Mouse (Mus musculus) cerebellum, adult 2 months (tissue): Measurements from ENCODE around the gene Mkln1. TPM values are rescaled to one million over a fixed set of nuclear protein-coding genes. Genes with fewer than 3 reads are reported as not detected.

Source experiments
- DNase-seq, 2 experiments: peaks; one replicate each; pipeline ENCODE4 v3.0.0; 2021
- H3K27ac ChIP-seq: fragments of 200-500 bp; 2 replicates; pipeline ENCODE4 v1.5.1; 2012; ENCODE audit warnings: low read length, control low read depth, inconsistent platforms; ENCODE audit not compliant: insufficient read depth
- H3K27me3 ChIP-seq: fragments of 200-500 bp; 2 replicates; pipeline ENCODE4 v1.6.1; 2012; ENCODE audit warnings: inconsistent platforms, mild to moderate bottlenecking, low read length, moderate library complexity; ENCODE audit not compliant: control insufficient read depth, insufficient read depth
- H3K4me1 ChIP-seq: fragments of 200-500 bp; 2 replicates; pipeline ENCODE4 v1.6.1; 2011; ENCODE audit warnings: low read length; ENCODE audit not compliant: control insufficient read depth, insufficient read depth
- H3K4me3 ChIP-seq: fragments of 200-500 bp; replicated peaks from 2 replicates; pipeline ENCODE3; 2011; ENCODE audit warnings: mild to moderate bottlenecking, low read depth, low read length, control low read depth; ENCODE audit not compliant: insufficient read depth
- CTCF ChIP-seq: fragments of 200-500 bp; IDR thresholded peaks from 2 replicates; pipeline ENCODE4 v1.5.1; 2011; ENCODE audit warnings: low read depth, mild to moderate bottlenecking, control low read depth, low read length, moderate library complexity, borderline replicate concordance; ENCODE audit not compliant: insufficient read depth
- POLR2A ChIP-seq: fragments of 200-500 bp; IDR thresholded peaks from 2 replicates; pipeline ENCODE4 v1.6.1; 2011; ENCODE audit warnings: low read length, control low read depth, borderline replicate concordance; ENCODE audit not compliant: insufficient read depth
- WGBS: fragments of 180-500 bp; shearing (Covaris S2); methylation state at CpG from one replicate; pipeline ENCODE4 v1.1.7; 2018; 5-methylcytosine and 5-hydroxymethylcytosine counted together
- polyA plus RNA-seq: library from polyadenylated mRNA; depleted of rRNA; stranded (reverse); fragments of >200 nt; gene quantifications from 2 replicates; pipeline ENCODE4 v1.2.3, GENCODE M21; 2012

Gene Mkln1
- polyA plus RNA-seq, 1 experiment: 53.9 TPM

DNA sequence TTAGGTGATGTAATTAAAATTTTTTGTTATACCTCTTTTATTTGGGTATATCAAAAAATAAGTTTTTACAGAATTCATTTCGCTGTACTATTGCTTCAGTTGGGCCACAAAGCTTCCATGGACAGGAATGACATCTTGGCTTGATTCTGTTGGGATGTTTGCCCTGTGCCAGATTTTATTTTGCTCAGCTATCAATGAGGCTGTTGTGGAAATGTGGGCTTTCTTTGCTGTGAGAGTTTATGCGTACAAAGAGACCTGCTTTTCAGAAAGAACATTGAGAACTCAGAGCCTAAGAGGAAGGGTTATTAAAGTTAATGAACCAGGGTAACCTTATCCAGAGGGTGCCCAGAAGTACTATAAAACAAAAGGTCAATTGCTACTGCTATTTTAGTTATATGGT, 56.8 kb downstream of the Mkln1 start:
- 78% methylated on average over 2 of the region's 2 CpGs for WGBS
- no peaks in the 10 kb centered on the region for H3K27me3 ChIP-seq
- peak in 1 of 2 experiments; percentile 35 for DNase-seq
- H3K4me1 ChIP-seq: no peaks in the 10 kb centered on the region
- TF ChIP-seq POLR2A: no peak
- TF ChIP-seq CTCF: no peak
- H3K4me3 ChIP-seq: no peak overlapping the region
- no peak overlapping the region for H3K27ac ChIP-seq

DNA sequence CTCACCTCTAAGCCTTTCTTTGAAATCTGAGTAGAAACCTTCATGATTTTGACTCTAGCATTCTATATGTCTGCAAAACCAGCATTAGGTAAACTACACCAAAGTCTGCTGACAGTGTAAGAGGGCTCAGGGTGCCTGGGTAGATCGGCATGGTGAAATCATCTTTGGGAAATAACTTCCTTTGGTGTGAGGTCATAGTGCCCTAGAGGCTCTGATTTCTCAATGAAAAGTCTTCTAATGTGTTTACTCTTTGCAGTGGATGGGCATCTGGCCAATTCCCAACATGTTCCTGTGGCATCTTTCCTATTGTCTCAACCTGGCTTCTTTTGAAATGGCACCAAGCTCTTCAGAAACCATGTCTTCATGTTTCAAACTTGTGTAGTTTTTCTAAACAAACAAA, 58.5 kb downstream of the Mkln1 start:
- peak; percentile 18 to 31 for DNase-seq
- no peak overlapping the region for H3K27ac ChIP-seq
- 70% methylated on average over 1 of the region's 1 CpGs for WGBS

GRCm38 (mm10) chr6:31469431-31469830, 70.9 kb downstream of the Mkln1 start:
- TF ChIP-seq CTCF (no peak), POLR2A (no peak)
- DNase-seq: no peak
- Histone ChIP-seq H3K4me3 (no peak overlapping the region), H3K4me1 (no peaks in the 10 kb centered on the region), H3K27me3 (no peaks in the 10 kb centered on the region), H3K27ac (no peak overlapping the region)
- WGBS: 95% methylated on average over 6 of the region's 6 CpGs

More for the DNA sequence above, 58.5 kb downstream of the Mkln1 start:
- Histone ChIP-seq H3K27me3 (no peaks in the 10 kb centered on the region), H3K4me1 (no peaks in the 10 kb centered on the region), H3K4me3 (no peak overlapping the region)
- no peak for TF ChIP-seq POLR2A
- TF ChIP-seq CTCF: no peak

DNA sequence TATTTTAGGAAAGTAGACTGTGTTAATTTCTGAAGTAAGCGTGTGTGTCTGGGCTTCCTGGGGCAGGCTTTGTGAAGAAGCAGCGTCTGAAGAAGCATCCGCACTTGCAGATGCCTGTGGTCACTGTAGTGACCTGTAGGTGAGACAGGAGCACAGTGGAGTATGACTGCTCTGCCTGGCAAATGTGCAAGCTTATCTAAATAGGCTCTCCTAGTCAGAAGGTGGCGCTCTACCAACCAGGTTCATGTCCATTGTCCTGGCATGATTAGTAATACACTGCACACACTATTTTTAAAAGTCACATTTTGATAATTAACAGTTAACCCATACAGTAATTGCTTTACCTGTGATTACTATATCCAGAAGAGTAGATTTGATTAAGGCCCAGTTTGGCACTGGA, 79.7 kb downstream of the Mkln1 start:
- Histone ChIP-seq H3K4me3 (no peak overlapping the region), H3K27ac (no peak overlapping the region), H3K4me1 (no peaks in the 10 kb centered on the region), H3K27me3 (no peaks in the 10 kb centered on the region)
- TF ChIP-seq POLR2A: no peak
- no peak; the same call in 1 of the 2 replicates for TF ChIP-seq CTCF
- DNase-seq: no peak
- WGBS: 71% methylated on average over 4 of the region's 4 CpGs

DNA sequence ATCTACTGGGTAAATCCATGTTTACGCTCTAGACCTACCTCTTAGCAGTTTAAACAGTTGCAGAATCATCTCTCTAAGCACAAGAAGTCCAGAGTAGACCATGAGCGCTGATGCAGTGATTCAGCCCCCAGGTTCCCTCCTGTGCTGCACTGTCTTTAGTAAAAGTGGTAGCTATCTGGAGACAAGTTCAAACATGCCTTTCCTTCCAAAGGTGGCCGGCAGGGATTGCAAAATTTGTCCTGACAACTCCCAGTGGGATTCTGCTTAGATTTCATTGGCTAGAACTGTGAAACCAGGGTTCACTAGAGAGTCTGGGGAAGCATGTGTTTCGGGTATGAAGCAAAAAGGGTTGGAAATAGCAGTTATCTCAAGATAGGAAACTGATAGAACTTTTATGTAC, 81.5 kb downstream of the Mkln1 start:
- TF ChIP-seq CTCF (no peak), POLR2A (no peak)
- WGBS: 79% methylated on average over 4 of the region's 4 CpGs

DNA sequence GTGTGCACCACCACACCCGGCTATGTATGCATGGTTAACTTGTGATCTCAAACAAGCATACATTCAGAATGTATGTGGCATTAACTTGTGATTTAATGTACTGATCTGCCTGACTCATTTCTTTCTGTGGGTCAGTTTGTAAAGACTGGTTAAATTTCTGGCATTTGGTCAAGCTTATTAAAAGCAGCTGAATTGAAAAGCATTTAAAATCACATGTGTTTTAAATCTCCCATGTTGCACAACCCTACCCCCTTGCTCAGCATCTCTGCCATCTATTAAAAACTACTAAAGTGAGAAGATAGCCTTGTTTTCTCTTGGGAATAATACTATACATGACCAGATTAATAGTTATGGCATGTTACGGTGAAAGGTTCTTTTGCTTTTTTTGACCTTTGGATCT, 88.1 kb downstream of the Mkln1 start:
- TF ChIP-seq CTCF (no peak), POLR2A (no peak)
- WGBS: 93% methylated on average over 2 of the region's 2 CpGs
- Histone ChIP-seq H3K4me3 (no peak overlapping the region), H3K27me3 (no peaks in the 10 kb centered on the region), H3K27ac (no peak overlapping the region), H3K4me1 (no peaks in the 10 kb centered on the region)
- no peak for DNase-seq

More for the DNA sequence above, 81.5 kb downstream of the Mkln1 start:
- Histone ChIP-seq H3K4me1 (no peaks in the 10 kb centered on the region), H3K4me3 (no peak overlapping the region), H3K27ac (no peak overlapping the region), H3K27me3 (no peaks in the 10 kb centered on the region)
- DNase-seq: no peak

DNA sequence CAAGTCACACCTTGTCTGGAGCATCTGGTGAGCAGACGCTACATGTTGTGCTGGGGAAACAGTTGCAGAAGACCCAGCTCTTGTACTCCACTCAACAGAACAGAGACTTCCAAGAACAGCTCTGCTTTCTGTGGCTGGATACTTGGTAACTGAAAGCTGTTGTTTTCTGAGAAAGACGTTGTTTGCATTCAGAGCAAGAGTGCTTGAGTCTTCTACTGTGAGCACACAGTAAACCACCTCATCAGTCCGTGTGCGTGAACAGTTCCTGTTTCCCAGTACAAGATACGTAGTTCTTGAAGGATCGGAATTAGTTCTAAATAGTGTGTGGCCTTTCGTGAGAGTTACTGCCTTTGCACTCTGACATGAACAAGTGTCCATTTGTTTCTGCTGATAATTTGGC, 91.4 kb downstream of the Mkln1 start:
- Histone ChIP-seq H3K27me3 (no peaks in the 10 kb centered on the region), H3K27ac (no peak overlapping the region), H3K4me3 (no peak overlapping the region), H3K4me1 (no peaks in the 10 kb centered on the region)
- no peak for DNase-seq
- WGBS: 94% methylated on average over 7 of the region's 7 CpGs
- TF ChIP-seq POLR2A: no peak
- TF ChIP-seq CTCF: no peak

- 81% methylated on average over 2 of the region's 2 CpGs for WGBS
These were observed 96.7 kb downstream of the Mkln1 start for GRCm38 (mm10) chr6:31495122-31495731.

More at GRCm38 (mm10) chr6:31495122-31495731, 96.7 kb downstream of the Mkln1 start:
- DNase-seq: no peak
- TF ChIP-seq POLR2A: no peak
- no peak for TF ChIP-seq CTCF
- H3K4me1 ChIP-seq: no peaks in the 10 kb centered on the region
- H3K27ac ChIP-seq: no peak overlapping the region
- H3K4me3 ChIP-seq: no peak overlapping the region
- no peaks in the 10 kb centered on the region for H3K27me3 ChIP-seq
